Mouse (Mus musculus): Measurements from ENCODE around the gene Dtd2. TPM values are rescaled to one million over a fixed set of nuclear protein-coding genes. Genes with fewer than 3 reads are reported as not detected.

Gene Dtd2
- total RNA-seq, 1 experiment from 2014 or later = 39.9 TPM

GRCm38 (mm10) chr12:51985163-51985748, 21.0 kb downstream of the Dtd2 start:
- no peak for DNase-seq

- DNase-seq = no peak
Observed at GRCm38 (mm10) chr12:51983625-51984024, 22.7 kb downstream of the Dtd2 start.

- no peak for DNase-seq
Observed at GRCm38 (mm10) chr12:51976531-51976930, 29.8 kb downstream of the Dtd2 start.

- DNase-seq = no peak
Observed at GRCm38 (mm10) chr12:51974381-51974780, 31.9 kb downstream of the Dtd2 start.

GRCm38 (mm10) chr12:51972269-51973065, 33.8 kb downstream of the Dtd2 start:
- no peak for DNase-seq

GRCm38 (mm10) chr12:51971070-51971664, 35.1 kb downstream of the Dtd2 start, which contains the start of gene Heatr5a:
Gene Heatr5a, minus strand, starts transcription at chr12:51971321.
- peak; percentile 93 for DNase-seq

- peak; percentile 52 for DNase-seq
Observed at GRCm38 (mm10) chr12:51970352-51971069, 35.8 kb downstream of the Dtd2 start.

GRCm38 (mm10) chr12:51969876-51970275, 36.4 kb downstream of the Dtd2 start:
- no peak for DNase-seq

- no peak for DNase-seq
Observed at GRCm38 (mm10) chr12:51969092-51969491, 37.2 kb downstream of the Dtd2 start.

- no peak for DNase-seq
Observed at GRCm38 (mm10) chr12:51967915-51968595, 38.2 kb downstream of the Dtd2 start.

GRCm38 (mm10) chr12:51957626-51958025, 48.7 kb downstream of the Dtd2 start:
- no peak for DNase-seq

GRCm38 (mm10) chr12:51952309-51952708, 54.0 kb downstream of the Dtd2 start:
- DNase-seq = no peak

GRCm38 (mm10) chr12:51947498-51947945, 58.8 kb downstream of the Dtd2 start:
- peak; percentile 38 for DNase-seq

GRCm38 (mm10) chr12:51945331-51945730, 61.0 kb downstream of the Dtd2 start:
- DNase-seq = no peak

- no peak for DNase-seq
Observed at GRCm38 (mm10) chr12:51939848-51940247, 66.5 kb downstream of the Dtd2 start.

Other genes starting within 250 kb of the Dtd2 start
- 96.6 and 102 TPM in 2 replicates for gene Hectd1, start 177.0 kb downstream of the Dtd2 start, total RNA-seq (2021)
- 23.6 and 24.4 TPM in 2 replicates for gene Heatr5a, start 35.2 kb downstream of the Dtd2 start, total RNA-seq (2021)
- not detected in 2 replicates for gene Gpr33, start 21.6 kb upstream of the Dtd2 start, total RNA-seq (2021)
- gene Nubpl, start 91.2 kb upstream of the Dtd2 start, total RNA-seq (2021) = 13.5 and 15.9 TPM in 2 replicates